Mouse (Mus musculus) MEL (cell line): ENCODE data around the gene Il6. TPM values are rescaled to one million over a fixed set of nuclear protein-coding genes. Genes with fewer than 3 reads are reported as not detected.
"Not testable (repeated sequence)": the region's sequence is repeated elsewhere in the genome, so short reads cannot be mapped to it uniquely, and the experiment has no call there.

ENCODE experiments used
- DNase-seq: peaks from one replicate; pipeline ENCODE4 v3.0.0; 2011; ENCODE audit warnings: low read depth, low spot score
- H3K27ac ChIP-seq: 2 replicates; pipeline ENCODE4 v1.5.1; 2012; ENCODE audit warnings: low read depth, mild to moderate bottlenecking, control low read depth, low read length, moderate library complexity; ENCODE audit not compliant: control insufficient read depth
- H3K27me3 ChIP-seq, 2 experiments: fragments of 150-350 bp in 1 of 2; sonication (generic) in 1 of 2; 2 replicates each; pipeline ENCODE4 v1.6.1; 2012; ENCODE audit warnings: low read length in 2 of 2, mild to moderate bottlenecking in 2 of 2, improper control_type of control experiment in 1 of 2, moderate library complexity in 1 of 2; ENCODE audit not compliant: insufficient read depth in 2 of 2, control insufficient read depth in 1 of 2
- H3K36me3 ChIP-seq, 2 experiments: 2 replicates each; pipeline ENCODE4 v1.6.1; 2012 to 2014; ENCODE audit warnings: low read length in 2 of 2, improper control_type of control experiment in 1 of 2, inconsistent platforms in 1 of 2, mild to moderate bottlenecking in 1 of 2; ENCODE audit not compliant: insufficient read depth in 2 of 2, control insufficient read depth in 1 of 2
- H3K4me1 ChIP-seq, 2 experiments: fragments of 150-350 bp in 1 of 2; sonication (generic) in 1 of 2; 2 replicates each; pipeline ENCODE4 v1.6.1; 2012; ENCODE audit warnings: low read length in 2 of 2, improper control_type of control experiment in 1 of 2, mild to moderate bottlenecking in 1 of 2; ENCODE audit not compliant: insufficient read depth in 2 of 2, control insufficient read depth in 1 of 2
- H3K4me3 ChIP-seq, 2 experiments: fragments of 150-350 bp in 1 of 2; sonication (generic) in 1 of 2; 2 replicates each; pipeline ENCODE4 v1.5.1; 2012; ENCODE audit warnings: low read depth in 2 of 2, low read length in 2 of 2, mild to moderate bottlenecking in 2 of 2, moderate library complexity in 2 of 2, control low read depth in 1 of 2, improper control_type of control experiment in 1 of 2; ENCODE audit not compliant: control insufficient read depth in 1 of 2, insufficient read depth in 1 of 2
- H3K79me2 ChIP-seq: 2 replicates; pipeline ENCODE4 v1.6.1; 2012; ENCODE audit warnings: mild to moderate bottlenecking, low read length, moderate library complexity; ENCODE audit not compliant: control insufficient read depth, poor library complexity, insufficient read depth
- H3K9ac ChIP-seq: 2 replicates; pipeline ENCODE4 v1.6.1; 2012; ENCODE audit warnings: low read depth, mild to moderate bottlenecking, control low read depth, low read length, moderate library complexity; ENCODE audit not compliant: control insufficient read depth, poor library complexity, severe bottlenecking
- H3K9me3 ChIP-seq: fragments of 150-350 bp; sonication (generic); replicated peaks from 2 replicates; pipeline ENCODE4 v1.6.1; 2012; ENCODE audit warnings: mild to moderate bottlenecking, low read length, improper control_type of control experiment, moderate library complexity; ENCODE audit not compliant: insufficient read depth
- ELF1 ChIP-seq: IDR thresholded peaks from 2 replicates; pipeline ENCODE4 v1.6.1; 2014; ENCODE audit warnings: low read depth, mild to moderate bottlenecking, inconsistent platforms, low read length, improper control_type of control experiment, moderate library complexity
- EP300 ChIP-seq, 2 experiments: IDR thresholded peaks; 2 replicates each; pipeline ENCODE4 v1.6.1; 2011; ENCODE audit warnings: improper control_type of control experiment in 2 of 2, low read length in 2 of 2, low read depth in 1 of 2, mild to moderate bottlenecking in 1 of 2
- ETS1 ChIP-seq: IDR thresholded peaks from 2 replicates; pipeline ENCODE4 v1.6.1; 2012; ENCODE audit warnings: low read depth, mild to moderate bottlenecking, inconsistent platforms, low read length, improper control_type of control experiment, moderate library complexity
- GATA1 ChIP-seq: IDR thresholded peaks from 2 replicates; pipeline ENCODE4 v1.6.1; 2011; ENCODE audit warnings: low read depth, low read length, improper control_type of control experiment
- RCOR1 ChIP-seq: IDR thresholded peaks from 2 replicates; pipeline ENCODE4 v1.6.1; 2012; ENCODE audit warnings: low read depth, mild to moderate bottlenecking, inconsistent platforms, low read length, improper control_type of control experiment
- SIN3A ChIP-seq: IDR thresholded peaks from 2 replicates; pipeline ENCODE4 v1.6.1; 2012; ENCODE audit warnings: low read length, improper control_type of control experiment, inconsistent platforms
- ZNF384 ChIP-seq: IDR thresholded peaks from 2 replicates; pipeline ENCODE4 v1.6.1; 2012; ENCODE audit warnings: low read depth, mild to moderate bottlenecking, inconsistent platforms, low read length, improper control_type of control experiment
- polyA plus RNA-seq, 2 experiments: library from polyadenylated mRNA; stranded (reverse) in 1 of 2; unstranded in 1 of 2; fragments of >175 nt in 1 of 2; fragments of >200 nt in 1 of 2; gene quantifications; 2 replicates each; pipeline versions ENCODE4 v1.2.1 to v1.2.4; 2012; ENCODE audit warnings: low replicate concordance in 2 of 2, low read depth in 1 of 2; ENCODE audit not compliant: insufficient read length in 2 of 2, insufficient read depth in 1 of 2, missing spikeins in 1 of 2
- total RNA-seq: library from RNA; depleted of rRNA; stranded (reverse); fragments of 300-350 nt; gene quantifications from 2 replicates; pipeline ENCODE4 v1.2.3, GENCODE M21; 2012

The Il6 gene
- total and polyA plus RNA-seq, 3 experiments: not detected

DNA sequence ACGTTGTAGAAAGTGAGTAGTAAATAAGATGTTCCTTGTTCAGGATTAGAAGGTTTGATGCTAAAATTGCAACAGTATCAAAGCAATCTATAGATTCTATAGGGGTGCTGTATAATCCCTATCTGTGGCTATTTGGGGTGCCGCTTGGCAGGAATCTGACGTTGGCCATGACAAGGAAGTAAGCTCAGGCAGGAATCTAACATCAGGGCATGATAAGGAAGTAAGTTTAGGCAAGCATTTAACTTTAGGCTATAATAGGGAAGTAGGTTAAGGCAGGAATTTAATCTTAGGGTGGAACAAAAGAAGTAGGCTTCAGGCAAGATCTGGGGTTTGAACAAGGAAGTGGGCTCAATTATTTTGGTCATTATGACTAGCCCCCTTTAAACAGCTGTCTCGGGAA lies 22.9 kb downstream of the Il6 start:
- H3K4me1 ChIP-seq: peaks cover 2 to 20% of the 10 kb centered on the region in 2 experiments; a peak in 3 of 4 replicates
- peak; percentile 68 for TF ChIP-seq GATA1
- peak; percentile 68; the same call in 1 of the 2 replicates for TF ChIP-seq ELF1
- peak; percentile 53 to 57; a peak in 3 of 4 replicates for TF ChIP-seq EP300 (IDR thresholded peaks at IDR 0.05; ENCODE audit: low read depth in 1 of 2, low read length in 2 of 2)
- TF ChIP-seq ETS1: 0 out of 2 replicates have a peak, but pooled peaks have one; percentile 16
- not testable (repeated sequence) for H3K4me3 ChIP-seq, H3K9me3 ChIP-seq, H3K9ac ChIP-seq, H3K79me2 ChIP-seq, H3K27ac ChIP-seq, H3K27me3 ChIP-seq
- DNase-seq: peak; percentile 72
- peaks cover 0 to 18% of the 10 kb centered on the region in 2 experiments; a peak in 2 of 4 replicates for H3K36me3 ChIP-seq

DNA sequence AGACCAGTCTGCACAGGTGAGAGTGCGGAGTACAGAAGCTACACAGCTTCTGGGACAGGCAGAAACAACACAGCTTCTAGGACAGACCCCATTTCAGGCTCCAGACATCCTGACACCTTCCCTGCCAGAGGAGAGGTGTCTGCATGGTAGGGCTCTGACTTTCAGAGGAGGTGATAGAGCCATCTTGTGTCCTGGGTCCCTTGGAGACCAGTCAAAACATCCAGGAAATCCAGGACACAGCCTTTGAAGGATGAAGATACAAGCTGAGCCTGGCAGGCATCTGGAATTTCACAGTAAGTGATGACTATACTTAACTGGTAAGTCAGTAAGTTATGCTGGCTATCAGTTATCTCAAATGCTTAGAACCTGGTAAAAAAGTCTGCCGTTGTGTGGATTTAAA lies 24.2 kb downstream of the Il6 start:
- H3K27ac ChIP-seq, H3K4me3 ChIP-seq, H3K9me3 ChIP-seq, H3K79me2 ChIP-seq, H3K9ac ChIP-seq, DNase-seq, H3K27me3 ChIP-seq: not testable (repeated sequence)
- peaks cover 0 to 18% of the 10 kb centered on the region in 2 experiments; a peak in 2 of 4 replicates for H3K36me3 ChIP-seq
- H3K4me1 ChIP-seq: peaks cover 2 to 20% of the 10 kb centered on the region in 2 experiments; a peak in 3 of 4 replicates

DNA sequence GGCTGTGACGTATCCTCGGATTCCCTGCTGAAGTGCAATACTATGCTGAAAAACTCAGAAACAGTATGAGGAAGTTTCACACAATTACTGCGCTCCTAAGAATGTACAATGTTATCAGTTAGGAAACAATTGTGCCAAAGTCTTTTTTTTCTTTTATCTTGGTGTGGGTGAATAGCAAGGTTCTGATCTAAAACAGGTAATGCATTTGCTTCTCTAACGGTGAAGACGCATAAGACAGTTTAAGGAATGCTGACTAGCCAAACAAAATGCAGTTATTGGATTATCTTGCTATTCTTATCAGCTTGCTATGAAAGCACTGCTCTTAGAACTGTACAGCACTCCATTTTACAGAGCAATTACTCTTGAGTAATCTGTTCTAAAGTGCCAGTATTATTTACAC lies 26.4 kb downstream of the Il6 start:
- Histone ChIP-seq H3K4me1 (peaks cover 2 to 20% of the 10 kb centered on the region in 2 experiments; a peak in 3 of 4 replicates), H3K36me3 (peaks cover 0 to 18% of the 10 kb centered on the region in 2 experiments; a peak in 2 of 4 replicates)
- not testable (repeated sequence) for H3K9ac ChIP-seq, H3K27ac ChIP-seq, H3K4me3 ChIP-seq, H3K79me2 ChIP-seq, H3K27me3 ChIP-seq, H3K9me3 ChIP-seq
- peak; percentile 53 for DNase-seq
- 0 out of 2 replicates have a peak, but pooled peaks have one; percentile 23 for TF ChIP-seq ETS1
- peak; percentile 50 to 62 for TF ChIP-seq EP300 (IDR thresholded peaks at IDR 0.05; ENCODE audit: low read depth in 1 of 2, low read length in 2 of 2)
- 0 out of 2 replicates have a peak, but pooled peaks have one; percentile 17 for TF ChIP-seq SIN3A
- TF ChIP-seq RCOR1: peak; percentile 44; the same call in 1 of the 2 replicates
- peak; percentile 75 for TF ChIP-seq GATA1
- TF ChIP-seq ZNF384: peak; percentile 87

DNA sequence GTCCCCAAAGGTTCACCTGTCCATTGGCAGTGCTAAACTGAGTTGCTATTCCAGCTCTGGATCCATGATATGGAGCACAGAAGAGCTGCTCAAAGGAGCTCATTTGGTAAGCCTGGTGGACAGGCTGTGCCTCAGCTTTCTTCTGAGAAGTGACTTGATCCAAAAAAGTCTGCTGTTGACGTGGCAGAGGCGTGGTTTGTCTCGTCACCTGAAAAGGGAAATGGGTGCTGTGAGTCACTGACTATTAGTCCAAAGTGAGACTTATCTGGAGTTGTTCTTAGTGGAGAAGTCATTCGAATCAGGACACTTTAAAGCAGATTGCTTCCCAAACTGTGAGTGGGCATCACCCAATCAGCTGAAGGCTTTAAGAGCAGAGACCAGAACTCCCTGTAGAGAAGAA lies 26.9 kb downstream of the Il6 start:
- peak in 1 of 2 experiments; percentile 26; a peak in 1 of 4 replicates for TF ChIP-seq EP300 (IDR thresholded peaks at IDR 0.05; ENCODE audit: low read depth in 1 of 2, low read length in 2 of 2)
- TF ChIP-seq, all 39 proteins: peak for 1; not testable (repeated sequence) for 38
- H3K27me3 ChIP-seq, H3K27ac ChIP-seq, H3K9me3 ChIP-seq, H3K9ac ChIP-seq, H3K79me2 ChIP-seq, H3K4me3 ChIP-seq: not testable (repeated sequence)
- DNase-seq: peak; percentile 77
- Histone ChIP-seq H3K4me1 (peaks cover 2 to 20% of the 10 kb centered on the region in 2 experiments; a peak in 3 of 4 replicates), H3K36me3 (peaks cover 0 to 18% of the 10 kb centered on the region in 2 experiments; a peak in 2 of 4 replicates)
